Mouse (Mus musculus): ENCODE measurements around the gene Ints12. TPM values are rescaled to one million over a fixed set of nuclear protein-coding genes. Genes with fewer than 3 reads are reported as not detected.

Ints12 gene
- polyA plus RNA-seq, 1 experiment from 2014 or later, result 11.9 TPM

DNA sequence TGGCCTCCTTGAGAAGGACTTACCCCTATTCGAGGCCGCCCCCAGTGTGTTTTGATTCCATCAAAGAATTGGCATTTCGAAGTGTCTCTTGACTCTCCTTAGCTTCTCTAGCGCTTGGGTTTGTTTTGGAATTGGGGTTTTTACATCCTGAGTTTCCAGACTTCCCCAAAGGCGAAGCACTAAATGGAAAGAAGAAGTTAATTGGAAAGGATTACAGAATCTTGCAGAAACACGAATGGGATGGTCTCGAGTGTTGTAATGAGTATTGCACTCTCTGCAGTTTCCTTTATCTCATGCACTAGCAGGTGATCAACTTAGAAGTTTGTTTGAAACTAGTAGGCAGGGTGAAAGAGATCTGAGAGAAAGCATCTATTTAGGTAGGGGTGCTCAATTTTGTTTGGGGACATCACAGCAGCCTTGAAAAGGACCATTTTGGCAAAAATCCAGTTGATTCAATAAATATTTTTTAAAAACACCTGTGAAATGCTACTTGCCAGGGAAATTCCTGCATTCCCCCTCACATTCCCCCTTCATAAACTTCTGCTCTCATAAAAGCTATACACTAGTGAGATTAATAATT is 724 bp downstream of the Ints12 start:
- peak overlapping the region; percentile 90 to 97 for H3K27ac ChIP-seq (replicated peaks in 1 of 2; ENCODE audit: control insufficient read depth in 1 of 2, insufficient read depth in 1 of 2, low read depth in 2 of 2, low read length in 2 of 2)
- H3K4me3 ChIP-seq (ENCODE audit: control insufficient read depth in 1 of 2, insufficient read depth in 1 of 2, low read depth in 1 of 2, low read length in 2 of 2), result peak overlapping the region; percentile 90 to 99
- WGBS, result under 1% methylated on average over 7 of the region's 7 CpGs
- peak overlapping the region; percentile 68 for H3K4me2 ChIP-seq (ENCODE audit: low read length)
- no peaks in the 10 kb centered on the region for H3K27me3 ChIP-seq (ENCODE audit: control insufficient read depth, insufficient read depth, low read length)
- H3K36me3 ChIP-seq (ENCODE audit: control insufficient read depth, insufficient read depth, low read length), result peaks cover 9% of the 10 kb centered on the region
- H3K9me3 ChIP-seq (ENCODE audit: control insufficient read depth, low read length), result no peaks in the 10 kb centered on the region
- peak overlapping the region; percentile 96 for H3K9ac ChIP-seq (ENCODE audit: low read length)
- ATAC-seq (ENCODE audit: insufficient number of reproducible peaks, insufficient read depth, low FRiP score, low read depth), result no peak
- peaks cover 0 to 14% of the 10 kb centered on the region in 2 experiments; a peak in 2 of 4 replicates for H3K4me1 ChIP-seq (ENCODE audit: control insufficient read depth in 2 of 2, insufficient read depth in 2 of 2, low read length in 2 of 2)

DNA sequence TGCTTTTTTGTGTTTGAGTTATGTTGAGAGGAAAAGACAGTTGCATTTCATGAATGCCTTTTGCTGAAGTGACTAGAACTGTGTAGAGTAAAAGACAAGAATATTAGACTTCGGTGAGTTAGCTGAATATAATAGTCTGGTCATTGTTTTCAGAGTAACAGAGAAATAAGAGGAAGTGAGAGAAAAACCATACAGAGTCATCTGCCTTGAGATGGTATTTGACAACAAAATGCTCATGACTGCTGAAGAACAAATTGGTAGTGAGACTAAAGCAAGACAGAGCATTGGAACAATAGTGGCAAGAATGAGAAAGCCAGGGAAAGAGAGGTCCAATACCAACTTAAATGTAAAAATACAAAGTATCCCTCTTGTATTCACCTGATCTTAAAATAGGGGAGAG is 1.3 kb downstream of the Ints12 start:
- peak overlapping the region; percentile 68 for H3K4me2 ChIP-seq (ENCODE audit: low read length)
- peaks cover 12% of the 10 kb centered on the region for H3K36me3 ChIP-seq (ENCODE audit: control insufficient read depth, insufficient read depth, low read length)
- peaks cover 0 to 14% of the 10 kb centered on the region in 2 experiments; a peak in 2 of 4 replicates for H3K4me1 ChIP-seq (ENCODE audit: control insufficient read depth in 2 of 2, insufficient read depth in 2 of 2, low read length in 2 of 2)
- H3K27me3 ChIP-seq (ENCODE audit: control insufficient read depth, insufficient read depth, low read length), result no peaks in the 10 kb centered on the region
- 84% methylated on average over 1 of the region's 1 CpGs for WGBS
- no peak for ATAC-seq (ENCODE audit: insufficient number of reproducible peaks, insufficient read depth, low FRiP score, low read depth)
- no peak overlapping the region for H3K27ac ChIP-seq (replicated peaks in 1 of 2; ENCODE audit: control insufficient read depth in 1 of 2, insufficient read depth in 1 of 2, low read depth in 2 of 2, low read length in 2 of 2)
- H3K4me3 ChIP-seq (ENCODE audit: control insufficient read depth in 1 of 2, insufficient read depth in 1 of 2, low read depth in 1 of 2, low read length in 2 of 2), result peak overlapping the region in 1 of 2 experiments; percentile 99; a peak in 1 of 4 replicates
- peak overlapping the region; percentile 96; the same call in 1 of the 2 replicates for H3K9ac ChIP-seq (ENCODE audit: low read length)
- no peaks in the 10 kb centered on the region for H3K9me3 ChIP-seq (ENCODE audit: control insufficient read depth, low read length)

DNA sequence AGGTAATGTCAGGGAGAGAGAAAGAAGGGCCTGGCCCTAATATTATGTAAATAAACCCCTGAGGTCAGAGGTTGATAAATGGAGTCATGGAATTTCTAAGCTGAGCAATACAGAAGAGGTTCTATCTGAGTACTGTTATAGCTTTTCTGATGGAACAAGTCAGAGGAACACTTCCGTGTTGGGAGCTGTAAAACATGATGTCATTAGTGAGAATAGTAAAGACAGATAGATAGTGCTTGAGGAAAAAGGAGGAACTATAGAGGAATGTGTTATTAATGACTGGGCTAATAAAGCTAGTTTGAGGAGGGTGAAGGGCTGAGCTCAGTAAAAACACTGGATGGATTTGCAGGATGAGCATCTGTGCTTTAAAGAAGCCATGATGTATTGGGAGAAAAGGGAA is 2.7 kb downstream of the Ints12 start:
- Histone ChIP-seq H3K27ac (replicated peaks in 1 of 2; ENCODE audit: control insufficient read depth in 1 of 2, insufficient read depth in 1 of 2, low read depth in 2 of 2, low read length in 2 of 2) (no peak overlapping the region), H3K4me1 (ENCODE audit: control insufficient read depth in 2 of 2, insufficient read depth in 2 of 2, low read length in 2 of 2) (peaks cover 0 to 14% of the 10 kb centered on the region in 2 experiments; a peak in 2 of 4 replicates), H3K27me3 (ENCODE audit: control insufficient read depth, insufficient read depth, low read length) (no peaks in the 10 kb centered on the region), H3K4me3 (ENCODE audit: control insufficient read depth in 1 of 2, insufficient read depth in 1 of 2, low read depth in 1 of 2, low read length in 2 of 2) (no peak overlapping the region), H3K4me2 (ENCODE audit: low read length) (no peak overlapping the region), H3K9me3 (ENCODE audit: control insufficient read depth, low read length) (no peaks in the 10 kb centered on the region), H3K36me3 (ENCODE audit: control insufficient read depth, insufficient read depth, low read length) (peaks cover 26% of the 10 kb centered on the region), H3K9ac (ENCODE audit: low read length) (no peak overlapping the region)
- no peak for ATAC-seq (ENCODE audit: insufficient number of reproducible peaks, insufficient read depth, low FRiP score, low read depth)
- whole genome bisulfite sequencing, result 39% methylated on average over 1 of the region's 1 CpGs

DNA sequence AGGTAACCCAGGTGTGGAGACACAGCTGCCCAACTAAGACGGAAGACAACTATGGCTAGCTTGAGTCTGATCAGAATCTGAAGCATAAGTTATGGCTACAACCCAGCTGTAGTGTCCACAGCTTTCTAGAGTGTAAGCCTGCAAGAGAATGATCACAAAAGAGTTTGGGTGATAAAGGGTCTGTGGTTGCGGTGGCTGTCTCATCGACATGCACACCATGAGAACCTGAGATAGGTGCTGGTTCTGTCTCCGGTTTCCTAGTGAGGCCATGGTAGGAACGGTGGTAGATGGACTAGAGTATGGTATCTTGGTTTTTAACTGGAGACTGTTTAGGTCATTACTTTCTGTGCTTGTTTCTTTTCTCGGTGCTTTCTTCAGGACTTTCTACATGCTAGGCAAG is 6.3 kb downstream of the Ints12 start:
- Histone ChIP-seq H3K4me2 (ENCODE audit: low read length) (no peak overlapping the region), H3K36me3 (ENCODE audit: control insufficient read depth, insufficient read depth, low read length) (peaks cover 56% of the 10 kb centered on the region), H3K27ac (replicated peaks in 1 of 2; ENCODE audit: control insufficient read depth in 1 of 2, insufficient read depth in 1 of 2, low read depth in 2 of 2, low read length in 2 of 2) (no peak overlapping the region), H3K4me1 (ENCODE audit: control insufficient read depth in 2 of 2, insufficient read depth in 2 of 2, low read length in 2 of 2) (peaks cover 0 to 3% of the 10 kb centered on the region in 2 experiments; a peak in 1 of 4 replicates), H3K27me3 (ENCODE audit: control insufficient read depth, insufficient read depth, low read length) (no peaks in the 10 kb centered on the region), H3K4me3 (ENCODE audit: control insufficient read depth in 1 of 2, insufficient read depth in 1 of 2, low read depth in 1 of 2, low read length in 2 of 2) (no peak overlapping the region), H3K9ac (ENCODE audit: low read length) (no peak overlapping the region), H3K9me3 (ENCODE audit: control insufficient read depth, low read length) (no peaks in the 10 kb centered on the region)
- WGBS, result 91% methylated on average over 6 of the region's 6 CpGs
- ATAC-seq (ENCODE audit: insufficient number of reproducible peaks, insufficient read depth, low FRiP score, low read depth), result no peak

DNA sequence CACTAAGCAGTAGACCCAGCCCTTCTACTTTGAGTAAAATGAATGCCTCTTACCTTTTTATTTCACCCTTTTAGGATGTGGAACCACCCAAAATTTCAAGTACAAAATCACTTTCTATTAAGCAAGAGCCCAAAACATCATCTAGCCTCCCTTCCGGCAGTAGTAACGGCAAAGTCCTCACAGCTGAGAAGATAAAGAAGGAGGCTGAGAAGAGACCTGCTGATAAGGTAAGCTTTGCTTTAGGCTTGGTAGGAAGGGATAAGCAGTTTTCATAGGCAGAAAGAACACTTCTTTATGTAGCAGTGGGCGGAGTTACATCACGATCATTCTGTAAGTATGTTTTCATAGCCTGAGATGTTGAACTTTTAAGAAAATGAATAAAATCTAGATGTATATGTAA is 6.7 kb downstream of the Ints12 start:
- Histone ChIP-seq H3K4me1 (ENCODE audit: control insufficient read depth in 2 of 2, insufficient read depth in 2 of 2, low read length in 2 of 2) (no peaks in the 10 kb centered on the region), H3K9ac (ENCODE audit: low read length) (no peak overlapping the region), H3K4me2 (ENCODE audit: low read length) (no peak overlapping the region), H3K27me3 (ENCODE audit: control insufficient read depth, insufficient read depth, low read length) (no peaks in the 10 kb centered on the region), H3K9me3 (ENCODE audit: control insufficient read depth, low read length) (no peaks in the 10 kb centered on the region), H3K36me3 (ENCODE audit: control insufficient read depth, insufficient read depth, low read length) (peaks cover 58% of the 10 kb centered on the region), H3K27ac (replicated peaks in 1 of 2; ENCODE audit: control insufficient read depth in 1 of 2, insufficient read depth in 1 of 2, low read depth in 2 of 2, low read length in 2 of 2) (no peak overlapping the region), H3K4me3 (ENCODE audit: control insufficient read depth in 1 of 2, insufficient read depth in 1 of 2, low read depth in 1 of 2, low read length in 2 of 2) (no peak overlapping the region)
- no peak for ATAC-seq (ENCODE audit: insufficient number of reproducible peaks, insufficient read depth, low FRiP score, low read depth)
- 81% methylated on average over 4 of the region's 4 CpGs for WGBS

DNA sequence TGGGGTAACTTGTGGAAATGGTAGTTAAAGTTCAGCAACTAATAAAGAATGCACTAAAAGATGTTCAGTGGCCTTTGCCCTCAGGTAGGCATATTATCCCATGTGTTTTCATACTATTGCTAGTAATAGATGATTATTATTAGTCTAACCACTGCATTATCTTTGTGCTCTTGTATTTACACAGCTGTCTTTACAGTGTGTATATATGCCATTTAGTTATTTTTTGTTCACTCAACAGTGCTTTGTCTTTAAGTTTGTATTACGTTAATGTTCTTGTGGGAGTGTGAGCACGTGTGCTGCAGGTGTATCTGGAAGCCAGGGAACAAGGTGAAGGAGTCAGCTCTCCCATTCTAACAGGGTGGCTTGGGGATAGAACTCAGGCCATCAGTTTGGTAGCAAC is 7.3 kb downstream of the Ints12 start:
- no peak for ATAC-seq (ENCODE audit: insufficient number of reproducible peaks, insufficient read depth, low FRiP score, low read depth)
- peaks cover 63% of the 10 kb centered on the region for H3K36me3 ChIP-seq (ENCODE audit: control insufficient read depth, insufficient read depth, low read length)

DNA sequence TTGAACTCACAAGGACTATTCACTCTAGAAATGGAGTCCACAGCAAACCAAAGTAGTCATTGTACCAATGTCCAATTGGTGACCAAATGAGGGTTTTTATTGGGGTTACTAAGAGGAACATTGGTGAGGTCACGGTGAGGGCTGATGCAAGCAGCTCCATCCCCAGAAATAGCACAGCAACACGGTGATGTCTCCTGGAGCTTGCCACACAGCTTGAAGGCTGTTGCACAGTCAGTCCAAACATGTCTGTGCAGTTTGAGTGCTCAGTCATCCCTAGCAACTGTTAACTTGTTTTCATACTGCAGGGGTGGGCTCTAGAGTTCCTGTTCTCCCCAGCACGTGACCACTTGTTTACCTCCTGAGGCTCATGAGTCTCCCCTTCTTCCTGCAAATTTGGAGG is 12.1 kb downstream of the Ints12 start:
- no peaks in the 10 kb centered on the region for H3K4me1 ChIP-seq (ENCODE audit: control insufficient read depth in 2 of 2, insufficient read depth in 2 of 2, low read length in 2 of 2)
- no peak overlapping the region for H3K9ac ChIP-seq (ENCODE audit: low read length)
- no peak overlapping the region for H3K4me2 ChIP-seq (ENCODE audit: low read length)
- 76% methylated on average over 3 of the region's 3 CpGs for WGBS
- no peak overlapping the region for H3K27ac ChIP-seq (replicated peaks in 1 of 2; ENCODE audit: control insufficient read depth in 1 of 2, insufficient read depth in 1 of 2, low read depth in 2 of 2, low read length in 2 of 2)
- no peak for ATAC-seq (ENCODE audit: insufficient number of reproducible peaks, insufficient read depth, low FRiP score, low read depth)
- H3K36me3 ChIP-seq (ENCODE audit: control insufficient read depth, insufficient read depth, low read length), result peaks cover 83% of the 10 kb centered on the region
- no peaks in the 10 kb centered on the region for H3K9me3 ChIP-seq (ENCODE audit: control insufficient read depth, low read length)
- H3K27me3 ChIP-seq (ENCODE audit: control insufficient read depth, insufficient read depth, low read length), result no peaks in the 10 kb centered on the region
- no peak overlapping the region for H3K4me3 ChIP-seq (ENCODE audit: control insufficient read depth in 1 of 2, insufficient read depth in 1 of 2, low read depth in 1 of 2, low read length in 2 of 2)

More for the DNA sequence above, 7.3 kb downstream of the Ints12 start:
- Histone ChIP-seq H3K4me2 (ENCODE audit: low read length) (no peak overlapping the region), H3K9me3 (ENCODE audit: control insufficient read depth, low read length) (no peaks in the 10 kb centered on the region), H3K27ac (replicated peaks in 1 of 2; ENCODE audit: control insufficient read depth in 1 of 2, insufficient read depth in 1 of 2, low read depth in 2 of 2, low read length in 2 of 2) (no peak overlapping the region), H3K4me1 (ENCODE audit: control insufficient read depth in 2 of 2, insufficient read depth in 2 of 2, low read length in 2 of 2) (no peaks in the 10 kb centered on the region), H3K9ac (ENCODE audit: low read length) (no peak overlapping the region), H3K4me3 (ENCODE audit: control insufficient read depth in 1 of 2, insufficient read depth in 1 of 2, low read depth in 1 of 2, low read length in 2 of 2) (no peak overlapping the region), H3K27me3 (ENCODE audit: control insufficient read depth, insufficient read depth, low read length) (no peaks in the 10 kb centered on the region)
- 86% methylated on average over 2 of the region's 2 CpGs for WGBS

DNA sequence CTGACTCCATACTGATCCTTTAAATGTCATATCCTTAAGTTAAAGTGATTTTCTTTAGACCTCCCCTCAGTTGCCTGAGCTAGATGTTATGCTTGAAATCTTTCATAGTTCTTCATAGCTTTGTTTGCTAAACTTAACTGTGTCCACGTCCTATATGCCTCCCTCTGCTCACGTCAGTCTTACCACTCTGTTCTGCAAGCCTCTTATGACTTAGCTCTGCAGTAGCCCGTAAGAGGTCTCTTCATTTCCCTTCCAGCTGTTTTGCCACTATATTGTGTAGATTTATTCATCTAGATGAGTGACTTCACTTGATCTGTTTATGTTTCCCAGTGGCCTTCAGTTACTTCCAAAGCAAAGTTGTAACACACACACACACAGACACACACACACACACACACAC is 12.8 kb downstream of the Ints12 start:
- ATAC-seq (ENCODE audit: insufficient number of reproducible peaks, insufficient read depth, low FRiP score, low read depth), result no peak
- no peak overlapping the region for H3K27ac ChIP-seq (replicated peaks in 1 of 2; ENCODE audit: control insufficient read depth in 1 of 2, insufficient read depth in 1 of 2, low read depth in 2 of 2, low read length in 2 of 2)
- no peak overlapping the region for H3K4me3 ChIP-seq (ENCODE audit: control insufficient read depth in 1 of 2, insufficient read depth in 1 of 2, low read depth in 1 of 2, low read length in 2 of 2)
- 92% methylated on average over 3 of the region's 3 CpGs for WGBS
- H3K36me3 ChIP-seq (ENCODE audit: control insufficient read depth, insufficient read depth, low read length), result peaks cover 84% of the 10 kb centered on the region
- no peaks in the 10 kb centered on the region for H3K9me3 ChIP-seq (ENCODE audit: control insufficient read depth, low read length)
- H3K27me3 ChIP-seq (ENCODE audit: control insufficient read depth, insufficient read depth, low read length), result no peaks in the 10 kb centered on the region
- no peaks in the 10 kb centered on the region for H3K4me1 ChIP-seq (ENCODE audit: control insufficient read depth in 2 of 2, insufficient read depth in 2 of 2, low read length in 2 of 2)
- no peak overlapping the region for H3K4me2 ChIP-seq (ENCODE audit: low read length)
- H3K9ac ChIP-seq (ENCODE audit: low read length), result no peak overlapping the region
